Mouse (Mus musculus) erythroblast, embryonic 14.5 days (primary cell): ENCODE results near the gene Smo.

Experiments used
- GATA1 ChIP-seq: IDR thresholded peaks from 2 replicates; pipeline ENCODE4 v1.6.1; 2012; ENCODE audit warnings: low read length, inconsistent platforms, mixed read lengths
- TAL1 ChIP-seq: IDR thresholded peaks from 3 replicates; pipeline ENCODE4 v1.6.1; 2012; ENCODE audit warnings: low read length, inconsistent platforms, mixed read lengths

DNA sequence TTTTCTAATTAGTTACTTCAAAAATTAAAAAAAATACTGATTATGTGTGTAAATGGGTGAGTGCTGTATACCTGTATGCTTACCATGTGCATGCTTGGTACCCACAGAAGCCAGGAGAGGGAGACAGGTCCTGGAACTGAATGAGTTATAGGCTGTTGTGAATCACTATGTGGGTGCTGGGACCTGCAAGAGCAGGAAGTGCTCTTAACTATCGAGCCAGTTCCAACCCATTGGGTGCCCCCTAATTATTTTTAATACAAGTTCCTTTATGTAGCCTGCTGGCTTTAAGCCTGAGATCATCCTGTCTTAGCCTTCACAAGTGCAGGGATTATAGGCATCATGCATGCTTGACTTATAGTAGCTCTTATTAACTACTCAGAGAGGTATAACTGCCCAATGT lies 38.9 kb downstream of the Smo start:
- TF ChIP-seq GATA1 (no peak), TAL1 (no peak)
